Mouse (Mus musculus): ENCODE measurements around the gene Npcd.

- no peak for TF ChIP-seq CTCF (IDR thresholded peaks at IDR 0.05; ENCODE audit: borderline replicate concordance, insufficient read depth, low read length)
- no peak for TF ChIP-seq POLR2A (IDR thresholded peaks at IDR 0.05; ENCODE audit: low read depth, low read length)
Measured at GRCm38 (mm10) chr15:79833251-79834050, 586 bp downstream of the Npcd start.

Data from embryonic fibroblast, embryonic 13.5 days (primary cell).